Mouse (Mus musculus) heart, embryonic 11.5 days (tissue): ENCODE measurements around the gene Olfr641. TPM values are rescaled to one million over a fixed set of nuclear protein-coding genes. Genes with fewer than 3 reads are reported as not detected.

ENCODE experiments used
- ATAC-seq: fragments of 200-750 bp; cut with Nextera tagmentation; replicated peaks from 2 replicates; pipeline ENCODE4 v1.8.0; 2017; ENCODE audit warnings: moderate library complexity; ENCODE audit not compliant: insufficient number of reproducible peaks, low FRiP score, low TSS enrichment
- H3K27ac ChIP-seq: fragments of 300-500 bp; sonication (generic); 2 replicates; pipeline ENCODE4 v1.5.1; 2014; ENCODE audit warnings: mild to moderate bottlenecking, low read depth, low read length
- H3K27me3 ChIP-seq: fragments of 300-500 bp; sonication (generic); 2 replicates; pipeline ENCODE4 v1.6.1; 2014; ENCODE audit warnings: mild to moderate bottlenecking, low read length, mixed read lengths; ENCODE audit not compliant: control insufficient read depth, insufficient read depth
- H3K36me3 ChIP-seq: fragments of 300-500 bp; sonication (generic); 2 replicates; pipeline ENCODE4 v1.6.1; 2014; ENCODE audit warnings: mild to moderate bottlenecking, low read length, moderate library complexity, mixed read lengths; ENCODE audit not compliant: control insufficient read depth, insufficient read depth
- H3K4me1 ChIP-seq: fragments of 300-500 bp; sonication (generic); 2 replicates; pipeline ENCODE4 v1.6.1; 2014; ENCODE audit warnings: low read length; ENCODE audit not compliant: control insufficient read depth, insufficient read depth
- H3K4me2 ChIP-seq: fragments of 300-500 bp; sonication (generic); 2 replicates; pipeline ENCODE4 v1.6.1; 2014; ENCODE audit warnings: mild to moderate bottlenecking, moderate library complexity
- H3K4me3 ChIP-seq: fragments of 300-500 bp; sonication (generic); 2 replicates; pipeline ENCODE4 v1.5.1; 2014; ENCODE audit warnings: low read depth, low read length
- H3K9ac ChIP-seq: fragments of 300-500 bp; sonication (generic); 2 replicates; pipeline ENCODE4 v1.6.1; 2014; ENCODE audit warnings: mild to moderate bottlenecking, low read depth, low read length, moderate library complexity
- H3K9me3 ChIP-seq: fragments of 300-500 bp; sonication (generic); replicated peaks from 2 replicates; pipeline ENCODE4 v1.6.1; 2016; ENCODE audit warnings: low read length; ENCODE audit not compliant: control insufficient read depth
- WGBS: fragments of 180-500 bp; shearing (Covaris S2); extraction: QIAGEN DNeasy Blood & Tissue Kit; methylation state at CpG from one replicate; pipeline ENCODE4 v1.1.7; 2014; ENCODE audit not compliant: insufficient replicate concordance; 5-methylcytosine and 5-hydroxymethylcytosine counted together
- polyA plus RNA-seq: library from polyadenylated mRNA; unstranded; fragments of >200 nt; fragmentation: Nextera tagmentation; extraction: Ambion mirVana; gene quantifications from 2 replicates; pipeline ENCODE4 v1.2.1, GENCODE M21; 2014

Olfr641 gene
- polyA plus RNA-seq, 1 experiment from 2014 or later = not detected

GRCm38 (mm10) chr7:104052566-104052965 is 17.3 kb downstream of the Olfr641 start, which contains the start of gene Olfr642:
TSS of gene Olfr642 (minus strand) at chr7:104052666.
- WGBS = 46% methylated on average over 1 of the region's 1 CpGs
- Histone ChIP-seq H3K36me3 (no peaks in the 10 kb centered on the region), H3K27me3 (no peaks in the 10 kb centered on the region), H3K9me3 (no peaks in the 10 kb centered on the region), H3K4me3 (no peak within 1 kb of the TSS), H3K27ac (no peak within 1 kb of the TSS), H3K9ac (no peak within 1 kb of the TSS), H3K4me1 (no peaks in the 10 kb centered on the region), H3K4me2 (no peak within 1 kb of the TSS)
- ATAC-seq = no peak

- 100% methylated on average over 1 of the region's 1 CpGs for WGBS
- Histone ChIP-seq H3K4me1 (no peaks in the 10 kb centered on the region), H3K36me3 (no peaks in the 10 kb centered on the region), H3K9me3 (no peaks in the 10 kb centered on the region), H3K9ac (no peak overlapping the region), H3K27me3 (no peaks in the 10 kb centered on the region), H3K27ac (no peak overlapping the region), H3K4me3 (no peak overlapping the region), H3K4me2 (no peak overlapping the region)
- ATAC-seq = no peak
These were observed 24.0 kb downstream of the Olfr641 start for GRCm38 (mm10) chr7:104059215-104059614.

GRCm38 (mm10) chr7:104061345-104061744 is 26.1 kb downstream of the Olfr641 start, which contains the start of gene 4930516K23Rik:
TSS of gene 4930516K23Rik (minus strand) at chr7:104061445.
- Histone ChIP-seq H3K27ac (no peak within 1 kb of the TSS), H3K4me3 (no peak within 1 kb of the TSS), H3K9me3 (no peaks in the 10 kb centered on the region), H3K4me2 (no peak within 1 kb of the TSS), H3K36me3 (no peaks in the 10 kb centered on the region), H3K9ac (no peak within 1 kb of the TSS), H3K4me1 (no peaks in the 10 kb centered on the region), H3K27me3 (no peaks in the 10 kb centered on the region)
- no peak for ATAC-seq
- WGBS = 46% methylated on average over 2 of the region's 2 CpGs

- Histone ChIP-seq H3K9me3 (no peaks in the 10 kb centered on the region), H3K27ac (no peak within 1 kb of the TSS), H3K4me2 (no peak within 1 kb of the TSS), H3K27me3 (no peaks in the 10 kb centered on the region), H3K9ac (no peak within 1 kb of the TSS), H3K4me1 (no peaks in the 10 kb centered on the region), H3K4me3 (no peak within 1 kb of the TSS), H3K36me3 (no peaks in the 10 kb centered on the region)
- no peak for ATAC-seq
- WGBS = 66% methylated on average over 2 of the region's 2 CpGs
These were observed 36.5 kb downstream of the Olfr641 start, which contains the start of gene Olfr644 for GRCm38 (mm10) chr7:104071769-104072168. TSS of gene Olfr644 (minus strand) at chr7:104071869.

GRCm38 (mm10) chr7:104085365-104085764 is 50.1 kb downstream of the Olfr641 start, which contains the start of gene Olfr645:
TSS of gene Olfr645 (minus strand) at chr7:104085465.
- Histone ChIP-seq H3K4me3 (no peak within 1 kb of the TSS), H3K27ac (no peak within 1 kb of the TSS), H3K27me3 (no peaks in the 10 kb centered on the region), H3K9me3 (no peaks in the 10 kb centered on the region), H3K4me2 (no peak within 1 kb of the TSS), H3K9ac (no peak within 1 kb of the TSS), H3K4me1 (no peaks in the 10 kb centered on the region), H3K36me3 (no peaks in the 10 kb centered on the region)
- no peak for ATAC-seq
- 75% methylated on average over 1 of the region's 1 CpGs for WGBS

Other genes starting within 250 kb of the Olfr641 start
- gene Olfr67, start 243.6 kb upstream of the Olfr641 start, polyA plus RNA-seq = 0.08 TPM in 1 of 2 replicates, not detected in the other
- gene Hbb-bt, start 221.4 kb upstream of the Olfr641 start, polyA plus RNA-seq = 2,483 and 3,067 TPM in 2 replicates
- gene Hbb-bs, start 207.3 kb upstream of the Olfr641 start, polyA plus RNA-seq = 849 and 1,123 TPM in 2 replicates
- gene Hbb-bh2, start 194.9 kb upstream of the Olfr641 start, polyA plus RNA-seq = 0.31 TPM in 1 of 2 replicates, not detected in the other
- 7,786 and 8,740 TPM in 2 replicates for gene Hbb-bh1, start 192.3 kb upstream of the Olfr641 start, polyA plus RNA-seq
- 35,401 and 41,924 TPM in 2 replicates for gene Hbb-y, start 182.2 kb upstream of the Olfr641 start, polyA plus RNA-seq
- not detected in 2 replicates for gene Olfr66, start 149.2 kb upstream of the Olfr641 start, polyA plus RNA-seq
- gene Olfr64, start 141.0 kb upstream of the Olfr641 start, polyA plus RNA-seq = not detected in 2 replicates
- gene Olfr65, start 132.0 kb upstream of the Olfr641 start, polyA plus RNA-seq = not detected in 2 replicates
- not detected in 2 replicates for gene Olfr631, start 106.6 kb upstream of the Olfr641 start, polyA plus RNA-seq
- 0.07 and 0.11 TPM in 2 replicates for gene Olfr632, start 101.1 kb upstream of the Olfr641 start, polyA plus RNA-seq
- gene Olfr633, start 91.0 kb upstream of the Olfr641 start, polyA plus RNA-seq = not detected in 2 replicates
- not detected in 2 replicates for gene Olfr635, start 64.3 kb upstream of the Olfr641 start, polyA plus RNA-seq
- gene Olfr638, start 36.7 kb upstream of the Olfr641 start, polyA plus RNA-seq = not detected in 2 replicates
- 0.03 TPM in 1 of 2 replicates, not detected in the other for gene Olfr639, start 18.1 kb upstream of the Olfr641 start, polyA plus RNA-seq
- gene Olfr640, start 9.9 kb upstream of the Olfr641 start, polyA plus RNA-seq = not detected in 2 replicates
- gene Olfr642, start 17.2 kb downstream of the Olfr641 start, polyA plus RNA-seq = not detected in 2 replicates
- not detected in 2 replicates for gene 4930516K23Rik, start 26.0 kb downstream of the Olfr641 start, polyA plus RNA-seq
- not detected in 2 replicates for gene Olfr644, start 36.4 kb downstream of the Olfr641 start, polyA plus RNA-seq
- gene Olfr645, start 50.0 kb downstream of the Olfr641 start, polyA plus RNA-seq = not detected in 2 replicates
- gene Olfr646, start 69.4 kb downstream of the Olfr641 start, polyA plus RNA-seq = not detected in 2 replicates
- gene Ubqln5, start 94.4 kb downstream of the Olfr641 start, polyA plus RNA-seq = not detected in 2 replicates
- not detected in 2 replicates for gene Olfr643, start 102.0 kb downstream of the Olfr641 start, polyA plus RNA-seq
- gene Ubqln3, start 107.8 kb downstream of the Olfr641 start, polyA plus RNA-seq = not detected in 2 replicates
- gene Ubqlnl, start 115.1 kb downstream of the Olfr641 start, polyA plus RNA-seq = not detected in 2 replicates
- gene Olfm5, start 129.4 kb downstream of the Olfr641 start, polyA plus RNA-seq = not detected in 2 replicates
- 0.24 and 0.30 TPM in 2 replicates for gene Olfr648, start 147.9 kb downstream of the Olfr641 start, polyA plus RNA-seq
- not detected in 2 replicates for gene Olfr649, start 160.5 kb downstream of the Olfr641 start, polyA plus RNA-seq
- 9.8 and 9.9 TPM in 2 replicates for gene Trim6, start 183.3 kb downstream of the Olfr641 start, polyA plus RNA-seq
- 2.2 and 2.9 TPM in 2 replicates for gene Trim34a, start 209.0 kb downstream of the Olfr641 start, polyA plus RNA-seq